Comparison of ENCODE assay signal across 10 mouse cellular contexts in the genomic region with DNA sequence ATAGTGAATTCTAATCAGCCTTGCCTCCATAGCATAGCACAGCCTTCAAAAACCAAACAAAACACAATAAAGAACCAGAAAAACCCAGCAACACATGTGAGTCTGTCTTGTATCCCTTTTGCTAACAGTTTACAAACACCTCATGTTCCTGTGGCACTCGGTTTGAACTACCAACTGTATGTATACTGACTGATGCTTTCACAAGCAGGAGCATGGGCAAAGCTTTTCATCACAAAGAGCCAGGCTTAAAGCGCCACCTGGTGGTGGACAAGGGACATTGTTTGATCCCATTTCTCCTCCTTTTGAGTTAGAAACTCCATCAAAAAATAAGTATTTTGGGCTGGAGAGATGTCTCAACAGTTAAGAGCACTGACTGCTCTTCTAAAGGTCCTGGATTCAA. TPM values are rescaled to one million over a fixed set of nuclear protein-coding genes. Genes with fewer than 3 reads are reported as not detected.
DNase-seq lines count a peak whose midpoint lies in the region; ATAC-seq and TF ChIP-seq lines count a peak whose summit lies in the region.
"Had no signal": no experiment of that assay in that cellular context is flagged by ENCODE, and none has a peak within 500 bp of the region (broad histone marks: within the 10 kb centered on the region; RNA-seq: fewer than 3 reads in every experiment).

No protein-coding gene starts in this region.

- no peak for TF ChIP-seq EP300 in heart, postnatal 0 days (IDR thresholded peaks at IDR 0.05; ENCODE audit: low read depth)

- H3K4me2 ChIP-seq in kidney, embryonic 15.5 days: no peak overlapping the region
- no peak overlapping the region for H3K4me2 ChIP-seq in heart, postnatal 0 days (ENCODE audit: low read depth, low read length)
- H3K4me2 ChIP-seq in midbrain, embryonic 14.5 days (ENCODE audit: low read length): no peak overlapping the region
- H3K4me2 ChIP-seq: embryonic facial prominence, embryonic 15.5 days; neural tube, embryonic 12.5 days had no signal

- no peak overlapping the region for H3K27ac ChIP-seq in kidney, embryonic 15.5 days
- no peak overlapping the region for H3K27ac ChIP-seq in heart, postnatal 0 days (ENCODE audit: low read depth)
- no peak overlapping the region for H3K27ac ChIP-seq in midbrain, embryonic 14.5 days (replicated peaks; ENCODE audit: low read depth, low read length)
- H3K27ac ChIP-seq: embryonic facial prominence, embryonic 15.5 days; neural tube, embryonic 12.5 days had no signal

- H3K27me3 ChIP-seq in kidney, embryonic 15.5 days: no peaks in the 10 kb centered on the region
- no peaks in the 10 kb centered on the region for H3K27me3 ChIP-seq in heart, postnatal 0 days (ENCODE audit: control insufficient read depth, insufficient read depth, low read length)
- H3K27me3 ChIP-seq in midbrain, embryonic 14.5 days (ENCODE audit: control insufficient read depth, insufficient read depth, low read length): no peaks in the 10 kb centered on the region
- H3K27me3 ChIP-seq: embryonic facial prominence, embryonic 15.5 days; neural tube, embryonic 12.5 days had no signal

- no peak for ATAC-seq in kidney, embryonic 15.5 days (replicated peaks; ENCODE audit: low FRiP score)
- ATAC-seq in heart, postnatal 0 days (ENCODE audit: insufficient read depth, low read depth): no peak
- no peak for ATAC-seq in midbrain, embryonic 14.5 days (ENCODE audit: low FRiP score, low TSS enrichment)

- TF ChIP-seq CTCF in heart, postnatal 0 days (IDR thresholded peaks at IDR 0.05; ENCODE audit: low read depth): peak; percentile 91

- WGBS in kidney, embryonic 15.5 days: 5% methylated on average over 2 of the region's 2 CpGs
- 7% methylated on average over 2 of the region's 2 CpGs for WGBS in heart, postnatal 0 days
- WGBS in midbrain, embryonic 14.5 days: 4% methylated on average over 2 of the region's 2 CpGs

- H3K4me1 ChIP-seq in kidney, embryonic 15.5 days: no peaks in the 10 kb centered on the region
- no peaks in the 10 kb centered on the region for H3K4me1 ChIP-seq in heart, postnatal 0 days (ENCODE audit: control insufficient read depth, insufficient read depth)
- no peaks in the 10 kb centered on the region for H3K4me1 ChIP-seq in midbrain, embryonic 14.5 days (ENCODE audit: control insufficient read depth, insufficient read depth, low read length)
- H3K4me1 ChIP-seq: embryonic facial prominence, embryonic 15.5 days; neural tube, embryonic 12.5 days had no signal

- no peaks in the 10 kb centered on the region for H3K9me3 ChIP-seq in kidney, embryonic 15.5 days (replicated peaks)
- H3K9me3 ChIP-seq in heart, postnatal 0 days (replicated peaks; ENCODE audit: control insufficient read depth, low read length): no peaks in the 10 kb centered on the region
- H3K9me3 ChIP-seq in midbrain, embryonic 14.5 days (ENCODE audit: control insufficient read depth, low read length): no peaks in the 10 kb centered on the region
- H3K9me3 ChIP-seq: embryonic facial prominence, embryonic 15.5 days; neural tube, embryonic 12.5 days had no signal

- H3K36me3 ChIP-seq in kidney, embryonic 15.5 days: peaks cover 85% of the 10 kb centered on the region
- H3K36me3 ChIP-seq in heart, postnatal 0 days (replicated peaks; ENCODE audit: control insufficient read depth, insufficient read depth, low read length): peaks cover 80% of the 10 kb centered on the region
- peaks cover 85% of the 10 kb centered on the region for H3K36me3 ChIP-seq in midbrain, embryonic 14.5 days (ENCODE audit: control insufficient read depth, insufficient read depth, low read length)

- H3K4me3 ChIP-seq in kidney, embryonic 15.5 days (replicated peaks): no peak overlapping the region
- no peak overlapping the region for H3K4me3 ChIP-seq in heart, postnatal 0 days (ENCODE audit: low read depth, low read length)
- H3K4me3 ChIP-seq in midbrain, embryonic 14.5 days (replicated peaks; ENCODE audit: low read depth, low read length): no peak overlapping the region
- H3K4me3 ChIP-seq: embryonic facial prominence, embryonic 15.5 days; neural tube, embryonic 12.5 days had no signal

- no peak overlapping the region for H3K9ac ChIP-seq in kidney, embryonic 15.5 days
- H3K9ac ChIP-seq in heart, postnatal 0 days (replicated peaks; ENCODE audit: low read depth, low read length): no peak overlapping the region
- no peak overlapping the region for H3K9ac ChIP-seq in midbrain, embryonic 14.5 days (replicated peaks; ENCODE audit: low read length)
- H3K9ac ChIP-seq: embryonic facial prominence, embryonic 15.5 days; neural tube, embryonic 12.5 days had no signal

- peak; percentile 54 for DNase-seq in kidney, adult 18-20 months
- peak; percentile 80 for DNase-seq in adrenal gland, postnatal 14 days
- DNase-seq in embryo, embryonic 11.5 days (ENCODE audit: low read depth, low spot score): peak; percentile 76
- peak; percentile 58 for DNase-seq in heart, postnatal 0 days (ENCODE audit: low spot score)
- peak; percentile 75 to 77 for DNase-seq in left cerebral cortex, adult 18-20 months (ENCODE audit: low spot score in 2 of 2)
- DNase-seq in midbrain, embryonic 14.5 days: peak; percentile 90
- peak; percentile 42 for DNase-seq in telencephalon, adult 2 months (ENCODE audit: low read depth, low spot score)

RNA-seq across cellular contexts. Expression of a gene that starts 50.1 kb away (rescaled TPM):
- 17.9 and 18.5 TPM in 2 replicates for polyA plus RNA-seq in kidney, embryonic 15.5 days (2015; fragmentation: Nextera tagmentation; extraction: Ambion mirVana)
- 32.3 and 40.2 TPM in 2 replicates for total RNA-seq in adrenal gland, postnatal 14 days (2021)
- 20.1 and 26.4 TPM in 2 replicates for total RNA-seq in heart, postnatal 0 days (2014; rRNA removed; ENCODE audit: low replicate concordance)
- polyA plus RNA-seq in heart, postnatal 0 days (2015; fragmentation: Nextera tagmentation; extraction: Ambion mirVana): 10.9 and 12.1 TPM in 2 replicates
- total RNA-seq in left cerebral cortex, adult 18-20 months (2021): 10 to 100 TPM; 38.8 to 40.4 TPM
- polyA plus RNA-seq in midbrain, embryonic 14.5 days (2014; fragmentation: Nextera tagmentation; extraction: Ambion mirVana): 16.7 and 23.8 TPM in 2 replicates
